Mouse (Mus musculus): ENCODE results near the gene Pgbd5. TPM values are rescaled to one million over a fixed set of nuclear protein-coding genes. Genes with fewer than 3 reads are reported as not detected.
"Not testable (repeated sequence)": the region's sequence is repeated elsewhere in the genome, so short reads cannot be mapped to it uniquely, and the experiment has no call there.

Gene Pgbd5
- total RNA-seq, 2 experiments from 2014 or later: 208 to 221 TPM

GRCm38 (mm10) chr8:124428721-124429120, 10.7 kb downstream of the Pgbd5 start:
- peak; percentile 16 for TF ChIP-seq CTCF (IDR thresholded peaks at IDR 0.05)
- DNase-seq (ENCODE audit: extremely low spot score in 1 of 2, low spot score in 2 of 2); H3K27ac ChIP-seq; H3K4me3 ChIP-seq; intact Hi-C loops (cut with DNase I): not testable (repeated sequence)

GRCm38 (mm10) chr8:124421413-124421812, 18.0 kb downstream of the Pgbd5 start:
- no peak overlapping the region for H3K27ac ChIP-seq
- no peak for TF ChIP-seq CTCF (IDR thresholded peaks at IDR 0.05)
- DNase-seq (ENCODE audit: extremely low spot score in 1 of 2, low spot score in 2 of 2): no peak
- intact Hi-C loops (cut with DNase I): no loop called here
- no peak overlapping the region for H3K4me3 ChIP-seq

- DNase-seq (ENCODE audit: extremely low spot score in 1 of 2, low spot score in 2 of 2): no peak
Observed at GRCm38 (mm10) chr8:124418927-124419326, 20.5 kb downstream of the Pgbd5 start.

GRCm38 (mm10) chr8:124418185-124418584, 21.3 kb downstream of the Pgbd5 start:
- no peak for DNase-seq (ENCODE audit: extremely low spot score in 1 of 2, low spot score in 2 of 2)
- Histone ChIP-seq H3K27ac (0 out of 2 replicates have a peak overlapping the region, but pooled peaks have one; percentile 32), H3K4me3 (no peak overlapping the region)
- TF ChIP-seq CTCF (IDR thresholded peaks at IDR 0.05): no peak
- intact Hi-C loops (cut with DNase I): no loop called here

More at GRCm38 (mm10) chr8:124418927-124419326, 20.5 kb downstream of the Pgbd5 start:
- no peak overlapping the region for H3K27ac ChIP-seq
- no peak for TF ChIP-seq CTCF (IDR thresholded peaks at IDR 0.05)
- H3K4me3 ChIP-seq: no peak overlapping the region
- intact Hi-C loops (cut with DNase I): no loop called here

- H3K27ac ChIP-seq: peak overlapping the region; percentile 63
- intact Hi-C loops (cut with DNase I): no loop called here
Observed at GRCm38 (mm10) chr8:124416646-124417045, 22.8 kb downstream of the Pgbd5 start.

GRCm38 (mm10) chr8:124415789-124416188, 23.7 kb downstream of the Pgbd5 start:
- intact Hi-C loops (cut with DNase I): no loop called here
- DNase-seq (ENCODE audit: extremely low spot score in 1 of 2, low spot score in 2 of 2): no peak
- no peak overlapping the region for H3K4me3 ChIP-seq
- H3K27ac ChIP-seq: peak overlapping the region; percentile 63
- TF ChIP-seq CTCF (IDR thresholded peaks at IDR 0.05): no peak

More at GRCm38 (mm10) chr8:124416646-124417045, 22.8 kb downstream of the Pgbd5 start:
- H3K4me3 ChIP-seq: no peak overlapping the region
- TF ChIP-seq CTCF (IDR thresholded peaks at IDR 0.05): no peak
- DNase-seq (ENCODE audit: extremely low spot score in 1 of 2, low spot score in 2 of 2): no peak

- H3K27ac ChIP-seq: peak overlapping the region; percentile 18; the same call in 1 of the 2 replicates
- intact Hi-C loops (cut with DNase I): no loop called here
- peak; percentile 54 to 61 for DNase-seq (ENCODE audit: extremely low spot score in 1 of 2, low spot score in 2 of 2)
- TF ChIP-seq CTCF (IDR thresholded peaks at IDR 0.05): no peak
- H3K4me3 ChIP-seq: no peak overlapping the region
Observed at GRCm38 (mm10) chr8:124415002-124415401, 24.5 kb downstream of the Pgbd5 start.

- Histone ChIP-seq H3K4me3 (no peak overlapping the region), H3K27ac (peak overlapping the region; percentile 79)
- TF ChIP-seq CTCF (IDR thresholded peaks at IDR 0.05): no peak
- intact Hi-C loops (cut with DNase I): no loop called here
- no peak for DNase-seq (ENCODE audit: extremely low spot score in 1 of 2, low spot score in 2 of 2)
Observed at GRCm38 (mm10) chr8:124413244-124413965, 26.1 kb downstream of the Pgbd5 start.

- DNase-seq (ENCODE audit: extremely low spot score in 1 of 2, low spot score in 2 of 2): no peak
- H3K4me3 ChIP-seq: no peak overlapping the region
- intact Hi-C loops (cut with DNase I): no loop called here
- H3K27ac ChIP-seq: peak overlapping the region; percentile 79
- no peak for TF ChIP-seq CTCF (IDR thresholded peaks at IDR 0.05)
Observed at GRCm38 (mm10) chr8:124412496-124413243, 26.8 kb downstream of the Pgbd5 start.

GRCm38 (mm10) chr8:124404471-124405260, 34.8 kb downstream of the Pgbd5 start:
- no peak for TF ChIP-seq CTCF (IDR thresholded peaks at IDR 0.05)
- no peak for DNase-seq (ENCODE audit: extremely low spot score in 1 of 2, low spot score in 2 of 2)
- no peak overlapping the region for H3K4me3 ChIP-seq
- peak overlapping the region; percentile 55 for H3K27ac ChIP-seq
- intact Hi-C loops (cut with DNase I): loop anchor here (5.0 to 10.0 kb wide), 2 partner anchors 113 to 270 kb away; no protein-coding TSS in a partner anchor

- no peak for DNase-seq (ENCODE audit: extremely low spot score in 1 of 2, low spot score in 2 of 2)
- Histone ChIP-seq H3K4me3 (no peak overlapping the region), H3K27ac (peak overlapping the region; percentile 55)
- intact Hi-C loops (cut with DNase I): loop anchor here (5.0 to 10.0 kb wide), 2 partner anchors 113 to 271 kb away; no protein-coding TSS in a partner anchor
- peak; percentile 65 for TF ChIP-seq CTCF (IDR thresholded peaks at IDR 0.05)
Observed at GRCm38 (mm10) chr8:124403876-124404275, 35.6 kb downstream of the Pgbd5 start.
